Mouse (Mus musculus): ENCODE results near the gene Ece1. TPM values are rescaled to one million over a fixed set of nuclear protein-coding genes. Genes with fewer than 3 reads are reported as not detected.

Ece1 gene
- total and polyA plus RNA-seq, 3 experiments = 25.3 to 43.8 TPM; not detected in 1

- TF ChIP-seq NRF1 (IDR thresholded peaks at IDR 0.05; ENCODE audit: insufficient read depth, low read depth, low read length, poor library complexity, severe bottlenecking) (0 out of 2 replicates have a peak, but pooled peaks have one; percentile 29), POLR2AphosphoS5 (IDR thresholded peaks at IDR 0.05; ENCODE audit: borderline replicate concordance, low read depth, low read length) (no peak), NELFE (IDR thresholded peaks at IDR 0.05; ENCODE audit: low read depth, low read length) (no peak), CTCF (IDR thresholded peaks at IDR 0.05 in 2 of 3, conservative IDR thresholded peaks at IDR 0.05 in 1 of 3; ENCODE audit: control insufficient read depth in 1 of 3, insufficient read depth in 1 of 3, low read depth in 2 of 3, low read length in 3 of 3, poor library complexity in 1 of 3, severe bottlenecking in 1 of 3) (peak; percentile 57 to 90 (median 60)), CHD1 (IDR thresholded peaks at IDR 0.05; ENCODE audit: low read depth, low read length) (no peak), UBTF (IDR thresholded peaks at IDR 0.05; ENCODE audit: borderline replicate concordance, insufficient read depth, low read depth, low read length) (no peak), KAT2A (conservative IDR thresholded peaks at IDR 0.05; ENCODE audit: low read depth, low read length) (no peak), TBP (IDR thresholded peaks at IDR 0.05; ENCODE audit: low read depth, low read length) (peak; percentile 52; the same call in 1 of the 2 replicates), USF2 (IDR thresholded peaks at IDR 0.05; ENCODE audit: borderline replicate concordance in 1 of 2, insufficient read depth in 1 of 2, low read depth in 1 of 2, low read length in 2 of 2) (no peak), BHLHE40 (IDR thresholded peaks at IDR 0.05; ENCODE audit: borderline replicate concordance, low read depth, low read length) (peak; percentile 92), TAL1 (IDR thresholded peaks at IDR 0.05; ENCODE audit: low read length) (peak; percentile 80), MAFK (IDR thresholded peaks at IDR 0.05; ENCODE audit: borderline replicate concordance, low read depth, low read length) (no peak), RCOR1 (IDR thresholded peaks at IDR 0.05; ENCODE audit: low read depth, low read length) (peak; percentile 43; the same call in 1 of the 2 replicates), ETS1 (IDR thresholded peaks at IDR 0.05; ENCODE audit: low read depth, low read length) (peak; percentile 89), MAX (IDR thresholded peaks at IDR 0.05; ENCODE audit: low read length) (no peak), ZKSCAN1 (IDR thresholded peaks at IDR 0.05; ENCODE audit: low read depth, low read length) (no peak), SMC3 (IDR thresholded peaks at IDR 0.05; ENCODE audit: low read depth, low read length) (peak; percentile 35; the same call in 1 of the 2 replicates), CHD2 (IDR thresholded peaks at IDR 0.05; ENCODE audit: low read length) (no peak)
Measured at GRCm38 (mm10) chr4:137954926-137955396, 92.9 kb downstream of the Ece1 start (continued).

- peaks cover 1 to 14% of the 10 kb centered on the region in 2 experiments; a peak in 3 of 4 replicates for H3K4me1 ChIP-seq (ENCODE audit: control insufficient read depth in 1 of 2, insufficient read depth in 2 of 2, low read length in 2 of 2)
- no peak overlapping the region for H3K27ac ChIP-seq (ENCODE audit: control insufficient read depth, low read depth, low read length)
- TF ChIP-seq CTCF (IDR thresholded peaks at IDR 0.05 in 2 of 3, conservative IDR thresholded peaks at IDR 0.05 in 1 of 3; ENCODE audit: control insufficient read depth in 1 of 3, insufficient read depth in 1 of 3, low read depth in 2 of 3, low read length in 3 of 3, poor library complexity in 1 of 3, severe bottlenecking in 1 of 3) = no peak
- TF ChIP-seq HCFC1 (IDR thresholded peaks at IDR 0.05; ENCODE audit: low read depth, low read length) = no peak
- no peak for TF ChIP-seq NELFE (IDR thresholded peaks at IDR 0.05; ENCODE audit: low read depth, low read length)
- no peak for TF ChIP-seq ZNF384 (IDR thresholded peaks at IDR 0.05; ENCODE audit: low read depth, low read length)
- no peak for TF ChIP-seq USF2 (IDR thresholded peaks at IDR 0.05; ENCODE audit: borderline replicate concordance in 1 of 2, insufficient read depth in 1 of 2, low read depth in 1 of 2, low read length in 2 of 2)
- TF ChIP-seq MAX (IDR thresholded peaks at IDR 0.05; ENCODE audit: low read length) = no peak
- TF ChIP-seq MAFK (IDR thresholded peaks at IDR 0.05; ENCODE audit: borderline replicate concordance, low read depth, low read length) = no peak
- no peak for TF ChIP-seq UBTF (IDR thresholded peaks at IDR 0.05; ENCODE audit: borderline replicate concordance, insufficient read depth, low read depth, low read length)
- no peak for TF ChIP-seq RAD21 (IDR thresholded peaks at IDR 0.05; ENCODE audit: low read depth, low read length)
- TF ChIP-seq MEF2A (IDR thresholded peaks at IDR 0.05; ENCODE audit: extremely low read depth, insufficient replicate concordance, low read depth, low read length, poor library complexity, severe bottlenecking) = no peak
- TF ChIP-seq SIN3A (IDR thresholded peaks at IDR 0.05; ENCODE audit: low read length) = no peak
- TF ChIP-seq SMC3 (IDR thresholded peaks at IDR 0.05; ENCODE audit: low read depth, low read length) = no peak
- no peak for TF ChIP-seq CHD1 (IDR thresholded peaks at IDR 0.05; ENCODE audit: low read depth, low read length)
- no peak for TF ChIP-seq MYB (IDR thresholded peaks at IDR 0.05; ENCODE audit: low read depth, low read length)
- TF ChIP-seq GATA1 (IDR thresholded peaks at IDR 0.05; ENCODE audit: low read depth, low read length) = no peak
- H3K9ac ChIP-seq (ENCODE audit: control insufficient read depth, low read depth, low read length, poor library complexity, severe bottlenecking) = no peak overlapping the region
- no peaks in the 10 kb centered on the region for H3K79me2 ChIP-seq (ENCODE audit: control insufficient read depth, insufficient read depth, low read length, poor library complexity)
- H3K9me3 ChIP-seq (replicated peaks; ENCODE audit: insufficient read depth, low read length) = no peaks in the 10 kb centered on the region
- peaks cover 0 to 1% of the 10 kb centered on the region in 2 experiments; a peak in 3 of 4 replicates for H3K36me3 ChIP-seq (ENCODE audit: control insufficient read depth in 1 of 2, insufficient read depth in 2 of 2, low read length in 2 of 2)
- no peaks in the 10 kb centered on the region for H3K27me3 ChIP-seq (ENCODE audit: control insufficient read depth in 1 of 2, insufficient read depth in 2 of 2, low read length in 2 of 2)
- H3K4me3 ChIP-seq (ENCODE audit: control insufficient read depth in 1 of 2, insufficient read depth in 1 of 2, low read depth in 2 of 2, low read length in 2 of 2) = no peak overlapping the region
- no peak for DNase-seq (ENCODE audit: low read depth, low spot score)
Measured at GRCm38 (mm10) chr4:137956260-137956659, 94.2 kb downstream of the Ece1 start.
